Mouse (Mus musculus): ENCODE measurements at regions not wholly inside any gene's neighbourhood (a gene's known extent, or its start where the extent isn't known, plus 50 kb on each side); places are given as distances from the start of the nearest gene placed in this dataset.
A peak's percentile ranks its signal among the peaks of the same experiment; 100 is the strongest.
"Not testable (repeated sequence)": the region's sequence is repeated elsewhere in the genome, so short reads cannot be mapped to it uniquely, and the experiment has no call there.

DNA sequence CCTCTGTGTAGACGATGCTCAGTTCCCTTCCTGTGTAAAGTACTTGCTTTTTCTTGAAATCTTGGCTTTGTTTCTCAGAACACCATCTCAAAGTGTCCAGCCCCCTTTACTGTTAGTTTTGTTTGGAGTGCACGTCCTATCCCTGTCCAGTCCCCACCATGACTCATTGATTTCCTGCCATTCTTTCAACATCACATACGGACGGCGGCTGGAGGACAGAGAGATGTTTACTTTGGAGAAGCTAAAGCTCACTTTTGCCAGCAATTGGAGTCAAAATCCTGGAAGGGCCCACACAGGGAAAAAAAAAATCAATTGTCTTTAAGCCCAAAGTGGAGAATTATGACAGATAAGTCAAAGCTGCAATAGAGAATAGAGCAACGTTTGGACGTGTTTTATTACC, 51.8 kb downstream of the Gm5426 start:
- DNase-seq (ENCODE audit: low read depth, low spot score), result no peak

DNA sequence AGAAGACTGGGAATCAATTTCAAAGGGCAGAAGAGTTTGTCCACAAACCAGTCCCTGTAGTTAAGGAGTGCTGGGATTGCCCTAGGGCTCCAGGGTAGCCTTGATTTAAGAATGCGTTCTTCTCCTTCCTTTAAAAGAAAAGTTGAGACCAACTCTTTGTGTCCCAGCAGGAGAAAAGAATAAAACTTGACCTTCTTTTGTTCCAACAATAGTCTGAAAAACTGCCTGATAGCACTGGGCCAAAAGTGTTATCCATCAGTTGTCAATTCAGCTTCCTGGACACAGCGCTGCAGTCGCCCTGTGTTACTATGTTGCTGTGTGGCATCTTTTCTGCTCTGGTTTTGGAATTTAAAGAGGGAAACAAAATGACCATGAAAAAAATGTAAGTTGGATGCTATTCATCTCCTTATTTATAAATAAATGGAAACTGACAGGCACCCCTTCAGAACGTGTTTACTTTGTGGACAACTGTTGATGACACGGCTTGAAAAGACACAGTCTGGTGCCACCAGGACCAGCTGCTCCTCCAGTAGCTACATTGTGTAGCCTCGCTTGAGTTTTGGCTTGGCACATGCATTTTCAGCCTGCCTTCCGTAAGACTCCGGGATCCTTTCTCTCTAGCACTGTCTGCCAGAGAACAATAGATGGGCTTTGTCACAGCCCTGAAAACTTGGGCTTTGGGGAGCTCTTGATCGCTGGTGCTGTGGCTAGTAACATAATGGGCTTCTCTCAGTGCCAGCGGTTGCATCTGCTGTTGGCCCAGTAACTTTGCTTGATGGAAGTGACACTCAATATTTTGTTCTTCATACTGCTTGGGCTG, 54.0 kb downstream of the Gm5426 start:
- peak; percentile 47 for DNase-seq (ENCODE audit: low read depth, low spot score)

DNA sequence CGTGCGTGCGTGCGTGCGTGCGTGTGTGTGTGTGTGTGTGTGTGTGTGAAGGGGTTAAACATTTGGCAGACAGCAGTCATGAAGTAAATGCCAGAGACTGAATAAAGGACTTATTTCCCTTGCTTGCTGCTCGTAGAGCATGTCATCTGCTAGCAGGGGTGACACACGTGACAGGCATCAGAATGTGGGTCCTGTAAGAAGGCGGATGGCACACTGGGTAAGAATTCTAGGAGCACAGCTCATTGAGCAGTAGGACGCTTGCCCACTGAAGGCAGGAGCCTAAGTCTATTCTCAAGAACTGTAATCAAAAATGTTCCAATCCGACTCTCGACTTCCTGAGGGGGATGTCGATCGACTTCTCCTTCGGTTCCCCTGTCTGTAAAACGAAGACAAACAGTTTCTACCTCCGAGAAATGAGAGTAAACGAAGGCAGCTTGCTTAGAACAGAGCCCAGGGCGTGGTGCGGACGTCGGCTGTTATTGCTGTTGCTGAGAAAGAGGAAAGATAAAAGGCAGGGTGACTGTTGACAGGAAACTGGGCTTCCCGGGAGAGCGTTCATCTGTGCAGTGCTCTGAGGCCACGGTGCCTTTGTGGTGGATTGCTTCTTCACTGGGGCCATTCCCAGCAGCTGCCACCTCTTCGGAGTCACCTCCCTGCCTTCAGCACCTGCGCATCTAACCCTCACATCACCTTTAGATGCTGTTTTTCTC, 64.7 kb downstream of the Gm5426 start:
- no peak for DNase-seq (ENCODE audit: low read depth, low spot score)

DNA sequence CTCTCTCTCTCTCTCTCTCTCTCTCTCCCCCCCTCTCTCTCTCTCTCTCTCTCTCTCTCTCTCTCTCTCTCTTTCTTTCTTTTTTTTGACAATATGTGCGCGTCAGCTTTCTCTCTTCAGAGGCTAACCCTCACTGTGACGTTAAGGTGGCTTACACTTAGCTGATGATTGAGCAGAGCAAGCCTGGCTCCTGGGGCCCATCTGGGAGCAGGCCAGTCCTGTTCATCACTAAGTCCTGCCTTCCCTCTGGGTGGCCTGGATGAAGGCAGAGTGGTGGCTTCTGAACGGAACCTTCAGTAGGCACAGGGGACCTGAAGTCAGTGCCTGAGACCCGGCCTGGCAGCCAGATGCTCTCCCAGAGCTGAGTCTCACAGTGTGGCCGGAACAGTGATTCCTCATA, 65.5 kb downstream of the Gm5426 start:
- no peak for DNase-seq (ENCODE audit: low read depth, low spot score)

DNA sequence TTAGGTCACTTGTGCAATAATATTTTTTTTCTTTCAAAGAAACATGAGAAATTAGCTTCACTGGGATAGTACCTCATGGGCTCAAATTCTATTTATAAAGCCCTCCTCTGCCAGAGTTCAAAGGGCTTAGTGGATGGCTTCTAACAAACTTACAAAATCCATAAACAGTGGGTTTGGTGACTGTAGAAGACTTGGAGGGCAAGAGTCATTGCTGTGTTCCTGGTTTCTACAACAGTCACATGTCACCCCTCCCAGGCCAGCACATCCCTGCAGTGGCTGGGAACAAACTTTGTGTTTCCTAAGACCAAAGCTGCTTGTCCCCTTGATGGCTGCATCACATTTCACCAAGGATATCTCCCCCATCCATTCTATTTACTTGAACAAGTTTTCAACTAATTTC, 66.5 kb downstream of the Gm5426 start:
- DNase-seq (ENCODE audit: low read depth, low spot score), result no peak

DNA sequence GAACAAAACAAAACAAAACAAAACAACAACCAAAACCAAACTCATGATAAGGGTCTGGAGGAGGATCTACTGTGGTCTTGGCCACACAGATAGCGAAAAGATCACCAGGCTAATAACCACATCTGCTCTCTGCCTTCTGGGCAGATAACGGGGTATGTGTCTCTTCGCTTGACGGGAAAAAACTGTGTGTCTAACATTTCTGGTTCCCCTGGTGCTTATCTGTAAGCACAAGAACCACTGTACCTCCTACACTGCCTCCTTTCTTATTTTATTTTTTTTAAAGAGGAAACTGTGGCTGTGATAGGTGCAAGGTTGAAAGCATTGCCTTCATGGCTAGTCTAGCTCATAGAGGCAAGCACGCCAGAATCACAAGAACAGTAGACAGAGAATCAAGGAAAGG, 67.8 kb downstream of the Gm5426 start:
- no peak for DNase-seq (ENCODE audit: low read depth, low spot score)

DNA sequence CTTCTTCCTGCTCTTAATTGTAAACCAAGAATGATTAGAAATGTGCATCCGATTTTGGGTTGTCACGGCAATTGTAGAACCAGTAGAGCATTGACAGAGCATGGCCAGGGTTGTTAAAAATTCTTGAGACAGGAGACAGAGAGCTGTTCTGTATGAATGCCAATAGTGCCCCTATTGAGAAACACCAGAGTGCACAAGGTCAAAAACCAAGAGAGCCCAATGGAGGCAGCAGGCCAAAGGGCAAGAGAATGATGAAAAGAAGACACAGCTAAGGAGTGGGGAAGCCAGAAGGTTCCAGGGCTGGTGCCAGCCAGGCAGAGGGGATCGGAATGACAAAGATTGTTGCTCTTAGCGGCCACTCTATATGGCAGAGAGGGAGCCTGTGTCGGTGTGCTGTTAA, 72.8 kb downstream of the Gm5426 start:
- no peak for DNase-seq (ENCODE audit: low read depth, low spot score)

DNA sequence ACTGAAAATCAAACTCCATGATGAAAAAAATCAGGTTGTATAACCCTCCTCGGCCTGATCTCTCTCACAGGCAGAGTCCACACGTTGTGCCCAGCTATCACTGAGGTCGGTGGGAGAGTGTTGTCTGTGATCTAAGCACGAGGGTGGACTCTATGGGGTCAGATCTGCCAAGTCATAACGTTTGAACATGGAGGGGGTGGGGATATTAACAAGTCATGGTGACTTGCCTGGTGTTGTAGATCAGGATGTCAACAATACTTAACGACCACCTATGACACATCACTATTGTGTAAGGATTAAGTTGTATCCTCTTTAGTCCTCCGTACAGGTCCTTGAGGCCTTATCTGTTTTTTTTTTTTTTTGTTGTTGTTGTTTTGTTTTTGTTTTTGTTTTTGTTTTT, 74.8 kb downstream of the Gm5426 start:
- DNase-seq (ENCODE audit: low read depth, low spot score), result no peak

DNA sequence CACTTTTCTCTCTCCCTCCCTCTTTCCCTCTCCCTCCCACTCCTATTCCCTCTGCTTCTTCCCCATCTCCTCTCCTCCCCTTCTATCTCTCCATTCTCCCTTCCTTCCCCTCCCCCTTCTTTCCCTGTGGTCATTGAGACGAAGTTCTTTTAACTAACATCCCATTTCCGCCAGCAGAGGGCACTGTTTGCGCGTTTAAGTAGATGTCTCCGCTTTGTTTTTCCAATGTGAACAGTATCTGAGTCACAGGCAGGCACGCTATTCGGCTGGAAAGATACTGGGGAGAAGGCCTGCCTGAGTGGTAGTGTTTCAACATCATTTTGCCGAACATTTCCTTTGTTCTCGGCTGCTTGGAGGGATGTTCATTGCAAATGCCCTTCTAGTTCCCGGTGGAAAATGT, 77.5 kb downstream of the Gm5426 start:
- DNase-seq (ENCODE audit: low read depth, low spot score), result peak; percentile 91

DNA sequence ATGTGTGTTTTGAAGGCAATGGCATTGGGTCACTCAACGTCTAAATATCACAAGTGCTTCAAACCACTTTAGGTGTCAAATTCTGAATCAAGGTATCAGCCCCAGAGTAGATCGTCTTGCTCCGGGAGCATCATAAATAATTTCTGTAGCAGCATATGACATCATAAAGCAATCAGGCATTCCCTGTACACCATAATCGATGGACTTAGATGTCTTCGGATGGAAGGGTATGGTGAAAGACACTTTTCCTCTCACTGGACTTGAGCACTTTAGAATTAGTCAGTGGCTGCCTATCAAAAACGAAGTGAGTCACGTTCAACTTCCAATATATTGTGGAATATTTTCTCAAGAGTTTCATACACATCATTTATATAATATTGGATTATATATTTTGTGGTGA, 77.9 kb downstream of the Gm5426 start:
- DNase-seq (ENCODE audit: low read depth, low spot score), result no peak

DNA sequence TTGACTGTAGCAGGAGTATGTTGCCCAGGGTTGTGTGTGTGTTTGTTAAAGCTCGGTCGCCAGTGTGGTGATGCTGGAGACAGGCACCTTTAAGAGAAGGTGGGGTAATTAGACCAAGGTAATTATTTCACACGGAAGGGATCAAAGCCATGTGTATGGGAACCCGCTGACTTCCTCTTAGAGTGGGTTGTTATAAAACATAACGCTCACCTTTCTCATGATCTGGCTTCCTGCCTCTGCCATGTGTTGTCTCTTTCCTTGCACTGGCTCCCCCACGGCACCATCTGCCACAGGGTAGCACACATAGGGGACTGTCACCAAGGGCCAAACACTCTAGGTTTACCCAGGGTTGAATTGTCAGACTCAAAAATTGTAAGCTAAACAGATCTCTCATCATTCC, 78.5 kb downstream of the Gm5426 start:
- no peak for DNase-seq (ENCODE audit: low read depth, low spot score)

DNA sequence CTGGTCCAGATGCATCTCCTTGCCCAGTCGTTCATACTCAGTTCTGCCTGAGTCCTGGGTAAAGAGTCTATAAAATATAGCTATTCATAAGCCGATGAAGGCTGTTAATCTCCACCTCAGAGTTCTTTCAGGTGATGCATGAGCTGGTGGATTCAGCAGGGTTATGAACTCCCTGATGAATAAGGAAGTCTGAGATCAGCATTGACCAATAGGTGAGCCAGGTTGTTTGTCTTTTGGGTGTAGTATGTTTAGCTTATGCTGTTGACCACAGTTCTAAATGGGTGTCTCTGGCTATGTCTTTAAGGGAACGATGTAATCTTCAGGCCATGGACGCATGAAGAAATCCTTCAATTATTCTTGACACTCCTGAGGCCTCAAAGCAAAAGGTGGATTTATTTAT, 84.3 kb downstream of the Gm5426 start:
- no peak for DNase-seq (ENCODE audit: low read depth, low spot score)

DNA sequence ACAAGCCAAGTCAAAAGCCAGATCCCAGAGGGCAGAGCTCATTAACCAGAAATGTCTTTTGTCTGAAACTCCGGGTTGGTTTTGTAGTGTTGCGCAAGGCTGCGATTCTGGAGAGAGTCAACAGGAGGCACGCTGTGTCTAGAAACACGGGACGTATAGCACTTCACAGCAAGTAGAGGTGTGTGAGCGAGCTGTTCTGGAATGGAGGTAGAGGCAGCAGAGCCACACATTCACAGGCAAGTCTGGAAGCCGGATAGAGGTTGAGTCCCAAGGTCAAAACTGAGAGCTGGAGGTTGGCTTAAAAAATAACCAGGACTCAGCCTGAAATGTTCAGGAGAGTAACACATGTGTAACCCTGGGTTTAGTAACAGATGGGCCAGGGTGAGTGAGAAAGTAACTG, 94.0 kb downstream of the Gm5426 start:
- DNase-seq (ENCODE audit: low read depth, low spot score), result no peak

DNA sequence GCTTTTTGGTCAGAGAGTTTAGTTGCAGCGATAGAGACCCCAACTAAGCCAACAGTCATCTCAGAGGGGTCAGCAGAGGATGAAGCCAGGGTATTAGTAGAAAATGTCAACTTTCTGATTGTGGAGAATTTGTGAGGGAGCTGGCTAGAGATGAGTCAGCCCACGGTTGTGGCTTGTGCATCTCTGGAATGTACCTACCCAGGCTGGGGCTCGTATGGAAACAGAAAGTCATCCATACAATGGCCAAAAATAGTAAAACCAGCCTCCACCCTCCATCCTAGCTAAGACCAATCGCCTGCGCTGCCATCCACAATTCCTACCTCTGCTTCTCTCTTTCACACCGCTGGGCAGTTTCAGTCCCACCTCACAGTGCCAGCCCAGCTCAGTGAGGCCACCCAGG, 94.9 kb downstream of the Gm5426 start:
- no peak for DNase-seq (ENCODE audit: low read depth, low spot score)

DNA sequence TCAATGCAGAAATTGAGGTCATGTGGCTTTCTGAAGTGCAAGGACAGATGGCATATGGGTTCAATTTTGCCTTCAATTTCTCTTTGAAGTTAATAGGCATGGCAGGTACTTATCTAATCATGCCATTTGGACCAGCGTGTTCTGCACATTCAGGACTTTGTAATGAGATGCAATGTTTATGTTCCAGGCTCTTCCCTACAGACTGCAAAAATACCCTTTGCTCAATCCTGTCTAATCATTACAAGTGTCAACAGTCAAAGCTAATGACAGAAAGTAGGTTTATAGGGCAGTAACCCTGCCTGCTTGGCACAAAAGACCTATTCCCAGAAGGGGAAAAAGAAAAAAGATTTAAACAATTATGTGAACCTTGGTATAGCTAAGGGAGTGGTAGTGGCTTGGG, 96.5 kb downstream of the Gm5426 start:
- DNase-seq (ENCODE audit: low read depth, low spot score), result no peak

DNA sequence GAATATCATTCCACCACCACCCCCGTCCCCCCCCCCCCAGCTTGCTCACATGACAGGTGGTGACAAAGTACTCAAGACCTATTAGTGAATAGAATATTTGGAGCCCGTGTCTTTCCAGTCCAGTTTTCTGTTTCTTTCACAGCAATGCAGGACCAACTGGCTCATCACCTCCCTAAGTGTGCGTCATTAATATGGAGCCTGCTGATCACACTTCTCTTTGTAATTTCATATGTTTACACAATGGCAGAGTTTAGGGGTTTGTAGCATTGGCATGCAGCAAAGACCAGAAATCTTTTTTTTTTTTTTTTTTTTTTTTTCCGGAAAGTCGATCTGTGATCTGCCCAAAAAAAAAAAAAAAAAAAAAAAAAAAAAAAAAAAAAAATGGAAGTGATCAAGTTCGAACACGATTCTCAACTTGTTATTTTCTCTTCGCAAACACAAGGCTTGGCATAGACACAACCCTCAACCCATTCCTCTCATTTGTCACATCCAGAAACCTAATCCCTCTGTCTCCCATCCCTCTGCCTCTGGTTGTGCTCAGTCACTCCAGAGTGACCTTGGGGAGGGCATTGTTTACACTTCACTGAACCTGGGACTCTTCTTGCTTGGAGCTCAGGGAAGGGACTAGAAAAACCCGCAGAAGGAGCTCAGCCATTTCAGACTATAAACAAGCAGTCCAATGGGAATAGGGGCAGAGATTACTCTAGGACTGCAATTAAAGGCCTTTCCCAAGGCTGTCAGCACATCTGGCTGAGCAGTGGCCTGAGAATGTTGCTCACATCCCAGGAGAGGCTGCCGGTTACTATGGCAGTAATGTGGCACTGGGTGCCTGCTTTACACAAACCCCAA, 98.4 kb downstream of the Gm5426 start:
- no peak for DNase-seq (ENCODE audit: low read depth, low spot score)

DNA sequence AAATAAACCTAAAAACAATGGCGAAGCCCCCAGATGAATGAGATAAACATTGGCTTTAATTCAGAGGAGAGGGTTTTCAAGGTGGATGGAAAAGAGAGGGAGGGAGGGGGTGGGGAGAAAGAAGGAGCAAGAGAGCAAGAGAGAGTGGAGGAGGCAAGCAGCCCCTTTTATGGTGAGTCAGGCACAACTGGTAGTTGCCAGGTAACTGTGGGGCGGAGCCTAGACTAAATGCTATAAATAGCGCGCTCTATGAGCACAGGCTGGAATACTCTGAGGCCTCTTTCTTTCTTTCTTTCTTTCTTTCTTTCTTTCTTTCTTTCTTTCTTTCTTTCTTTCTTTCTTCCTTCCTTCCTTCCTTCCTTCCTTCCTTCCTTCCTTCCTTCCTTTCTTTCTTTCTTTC, 99.6 kb downstream of the Gm5426 start:
- not testable (repeated sequence) for DNase-seq (ENCODE audit: low read depth, low spot score)

DNA sequence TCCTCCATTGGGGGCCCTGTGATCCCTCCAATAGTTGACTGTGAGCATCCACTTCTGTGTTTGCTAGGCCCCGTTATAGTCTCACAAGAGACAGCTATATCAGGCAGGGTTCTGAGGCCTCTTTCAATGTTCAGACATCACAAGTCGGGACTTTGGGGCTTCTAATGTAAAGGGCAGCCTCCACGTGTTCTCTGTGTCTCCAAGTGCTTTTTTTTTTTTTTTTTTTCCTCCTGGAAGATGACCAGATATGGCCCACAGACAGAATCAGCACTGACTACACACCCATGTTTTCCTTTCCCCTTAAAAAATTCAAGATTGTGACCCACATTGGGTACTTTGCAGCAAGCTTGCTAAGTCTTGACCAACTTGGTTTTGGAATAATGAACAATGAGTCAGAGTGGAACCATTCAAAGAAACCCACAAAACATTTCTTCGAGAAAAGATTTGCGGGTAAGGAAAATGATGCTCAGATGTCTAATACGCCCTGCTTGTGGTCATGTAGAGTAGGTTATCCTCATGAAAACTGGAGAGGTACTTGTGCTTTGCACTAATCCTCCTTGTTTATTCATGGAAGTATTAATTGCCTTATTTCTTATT, 100.5 kb downstream of the Gm5426 start:
- DNase-seq (ENCODE audit: low read depth, low spot score), result no peak

DNA sequence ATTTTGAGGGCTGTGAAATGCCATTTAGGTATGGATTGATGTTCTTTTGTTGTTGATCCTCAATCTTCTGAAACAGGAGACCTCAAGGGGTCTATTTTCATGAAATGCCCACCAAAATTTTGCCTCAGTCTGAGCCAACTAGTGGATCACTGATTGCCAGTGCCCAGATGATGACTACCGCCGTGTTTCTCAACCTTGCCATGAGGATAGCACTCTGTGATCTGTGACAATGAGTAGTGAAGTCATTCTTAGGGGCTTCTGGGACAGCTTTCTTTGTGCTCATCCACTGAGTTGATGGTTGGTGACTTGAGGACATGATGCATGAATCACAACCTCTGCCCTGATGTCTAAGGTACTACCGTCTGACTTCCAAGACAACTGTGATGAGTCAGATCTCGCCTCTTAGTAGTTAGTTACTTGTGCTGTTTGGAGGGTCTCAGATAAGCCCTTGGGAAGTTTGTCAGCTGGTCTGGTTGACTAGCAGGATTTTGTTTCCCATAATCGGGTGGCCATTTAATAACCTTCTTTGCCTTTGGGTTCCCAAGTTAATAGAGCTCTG, 101.2 kb downstream of the Gm5426 start:
- no peak for DNase-seq (ENCODE audit: low read depth, low spot score)

DNA sequence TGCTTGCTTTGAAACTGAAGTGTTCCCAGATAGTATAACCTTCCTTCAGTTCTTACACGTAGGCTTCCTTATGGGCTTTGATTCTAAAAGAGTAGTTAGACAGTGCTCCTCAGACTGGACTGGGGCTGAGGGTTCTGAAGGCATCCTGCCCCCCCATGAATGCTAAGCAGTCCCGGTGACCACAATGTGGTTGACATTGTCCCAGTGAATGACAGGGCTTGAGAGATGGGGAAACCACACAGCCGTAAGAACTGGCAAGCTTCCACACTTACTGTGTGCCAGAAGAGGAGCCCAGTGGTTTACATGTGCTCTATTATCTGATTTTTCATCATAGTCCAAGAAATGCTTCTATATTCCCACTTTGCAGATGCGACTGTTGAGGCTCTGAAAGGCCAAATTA, 101.8 kb downstream of the Gm5426 start:
- DNase-seq (ENCODE audit: low read depth, low spot score), result no peak

DNA sequence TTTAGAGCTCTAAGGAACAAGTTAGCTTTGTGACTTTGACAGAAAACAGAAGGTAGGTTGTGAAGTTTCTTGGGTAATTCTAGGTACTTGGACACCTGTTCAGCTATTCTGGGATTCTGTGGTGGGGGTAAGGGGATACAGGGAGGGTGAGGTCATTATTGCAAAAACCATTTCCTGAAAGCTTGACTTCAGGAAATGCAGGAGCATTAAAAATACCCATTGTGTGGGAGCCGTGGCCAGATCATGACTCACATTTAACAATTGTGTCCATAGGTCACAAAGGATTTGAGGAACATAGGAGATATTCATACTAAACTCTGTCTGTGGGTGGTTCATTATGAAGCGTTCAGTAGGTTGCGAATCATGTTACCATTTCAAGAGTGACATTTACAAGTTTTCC, 102.4 kb downstream of the Gm5426 start:
- DNase-seq (ENCODE audit: low read depth, low spot score), result no peak

DNA sequence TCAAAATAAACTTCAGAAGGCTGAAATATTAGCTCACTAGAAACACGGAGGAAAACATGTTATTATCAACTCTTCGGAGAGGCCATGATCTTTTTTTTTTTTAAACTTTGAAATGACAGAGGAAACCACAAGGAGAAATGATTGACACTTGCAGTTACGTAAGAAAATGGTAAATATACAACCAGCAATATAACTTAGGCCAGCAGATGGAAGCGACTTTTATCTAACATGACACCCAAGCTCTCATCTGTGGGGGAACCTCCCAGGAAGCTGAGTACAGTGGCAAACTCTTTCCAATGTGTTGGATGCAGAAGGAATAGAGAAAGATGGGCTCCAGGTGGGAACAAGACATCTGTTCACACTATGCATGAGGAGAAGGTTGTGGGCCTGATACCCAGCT, 104.2 kb downstream of the Gm5426 start:
- DNase-seq (ENCODE audit: low read depth, low spot score), result no peak
